Mouse (Mus musculus) hindbrain, postnatal 0 days (tissue): Measurements from ENCODE around the gene Tpbpa. TPM values are rescaled to one million over a fixed set of nuclear protein-coding genes. Genes with fewer than 3 reads are reported as not detected.
"Not testable (repeated sequence)": the region's sequence is repeated elsewhere in the genome, so short reads cannot be mapped to it uniquely, and the experiment has no call there.

ENCODE experiments used
- ATAC-seq: fragments of 200-750 bp; cut with Nextera tagmentation; 2 replicates; pipeline ENCODE4 v1.8.0; 2017; ENCODE audit warnings: mild to moderate bottlenecking, moderate TSS enrichment, moderate library complexity
- DNase-seq: peaks from one replicate; pipeline ENCODE4 v3.0.0-alpha.2; 2015; ENCODE audit warnings: low spot score
- H3K27ac ChIP-seq: fragments of 300-500 bp; sonication (generic); 2 replicates; pipeline ENCODE4 v1.5.1; 2014; ENCODE audit warnings: mild to moderate bottlenecking
- H3K27me3 ChIP-seq: fragments of 300-500 bp; sonication (generic); 2 replicates; pipeline ENCODE4 v1.6.1; 2014; ENCODE audit warnings: low read length, mixed read lengths; ENCODE audit not compliant: insufficient read depth
- H3K36me3 ChIP-seq: fragments of 300-500 bp; sonication (generic); 2 replicates; pipeline ENCODE4 v1.6.1; 2014; ENCODE audit warnings: low read length, mixed read lengths; ENCODE audit not compliant: insufficient read depth
- H3K4me1 ChIP-seq: fragments of 300-500 bp; sonication (generic); 2 replicates; pipeline ENCODE4 v1.6.1; 2014; ENCODE audit warnings: antibody characterized with exemption, low read length, mixed read lengths; ENCODE audit not compliant: insufficient read depth
- H3K4me2 ChIP-seq: fragments of 300-500 bp; sonication (generic); 2 replicates; pipeline ENCODE4 v1.6.1; 2014; ENCODE audit warnings: low read depth, mild to moderate bottlenecking, low read length, moderate library complexity, mixed read lengths
- H3K4me3 ChIP-seq: fragments of 300-500 bp; sonication (generic); 2 replicates; pipeline ENCODE4 v1.5.1; 2014; ENCODE audit warnings: low read length
- H3K9ac ChIP-seq: fragments of 300-500 bp; sonication (generic); replicated peaks from 2 replicates; pipeline ENCODE4 v1.6.1; 2014; ENCODE audit warnings: mild to moderate bottlenecking, low read length, moderate library complexity, mixed read lengths
- H3K9me3 ChIP-seq: fragments of 300-500 bp; sonication (generic); 2 replicates; pipeline ENCODE4 v1.6.1; 2016; ENCODE audit warnings: low read length, mixed read lengths
- CTCF ChIP-seq: IDR thresholded peaks from 2 replicates; pipeline ENCODE4 v1.5.1; 2016; ENCODE audit warnings: antibody characterized with exemption, control low read depth, low read depth
- WGBS: fragments of 180-500 bp; shearing (Covaris S2); extraction: QIAGEN DNeasy Blood & Tissue Kit; methylation state at CpG from one replicate; pipeline ENCODE4 v1.1.7; 2014; 5-methylcytosine and 5-hydroxymethylcytosine counted together
- polyA plus RNA-seq: library from polyadenylated mRNA; unstranded; fragments of >200 nt; fragmentation: Nextera tagmentation; extraction: Ambion mirVana; gene quantifications from 2 replicates; pipeline ENCODE4 v1.2.1, GENCODE M21; 2015
- total RNA-seq: library from RNA; depleted of rRNA; stranded (reverse); fragments of >200 nt; gene quantifications from 2 replicates; pipeline ENCODE4 v1.2.3, GENCODE M21; 2014; rRNA removed

Tpbpa gene
- total and polyA plus RNA-seq, 2 experiments from 2014 or later, result not detected

GRCm38 (mm10) chr13:60897328-60897727 is 44.5 kb downstream of the Tpbpa start, which contains the start of gene Ctla2b:
Gene Ctla2b (minus strand): TSS chr13:60897447.
- no peaks in the 10 kb centered on the region for H3K27me3 ChIP-seq
- no peak within 1 kb of the TSS for H3K4me2 ChIP-seq
- ATAC-seq, result no peak
- H3K36me3 ChIP-seq, result no peaks in the 10 kb centered on the region
- no peak within 1 kb of the TSS for H3K4me3 ChIP-seq
- no peaks in the 10 kb centered on the region for H3K9me3 ChIP-seq
- no peak within 1 kb of the TSS for H3K9ac ChIP-seq
- WGBS, result 86% methylated on average over 3 of the region's 3 CpGs
- DNase-seq, result no peak
- TF ChIP-seq CTCF, result no peak
- no peak within 1 kb of the TSS for H3K27ac ChIP-seq
- no peaks in the 10 kb centered on the region for H3K4me1 ChIP-seq

GRCm38 (mm10) chr13:60896794-60897193 is 45.0 kb downstream of the Tpbpa start, which contains the start of gene Gm49392:
Gene Gm49392 (minus strand): TSS chr13:60896894.
- 90% methylated on average over 8 of the region's 8 CpGs for WGBS
- H3K4me3 ChIP-seq, H3K36me3 ChIP-seq, H3K4me2 ChIP-seq, H3K27me3 ChIP-seq, H3K4me1 ChIP-seq, ATAC-seq, DNase-seq, H3K9ac ChIP-seq, H3K9me3 ChIP-seq, H3K27ac ChIP-seq: not testable (repeated sequence)

- Histone ChIP-seq H3K4me3 (no peak overlapping the region), H3K36me3 (no peaks in the 10 kb centered on the region), H3K27ac (no peak overlapping the region), H3K4me2 (no peak overlapping the region), H3K4me1 (no peaks in the 10 kb centered on the region), H3K9me3 (no peaks in the 10 kb centered on the region), H3K9ac (no peak overlapping the region), H3K27me3 (no peaks in the 10 kb centered on the region)
- DNase-seq (no peak), ATAC-seq (no peak)
- no peak for TF ChIP-seq CTCF
Observed at GRCm38 (mm10) chr13:60895406-60896160, 46.2 kb downstream of the Tpbpa start.

DNA sequence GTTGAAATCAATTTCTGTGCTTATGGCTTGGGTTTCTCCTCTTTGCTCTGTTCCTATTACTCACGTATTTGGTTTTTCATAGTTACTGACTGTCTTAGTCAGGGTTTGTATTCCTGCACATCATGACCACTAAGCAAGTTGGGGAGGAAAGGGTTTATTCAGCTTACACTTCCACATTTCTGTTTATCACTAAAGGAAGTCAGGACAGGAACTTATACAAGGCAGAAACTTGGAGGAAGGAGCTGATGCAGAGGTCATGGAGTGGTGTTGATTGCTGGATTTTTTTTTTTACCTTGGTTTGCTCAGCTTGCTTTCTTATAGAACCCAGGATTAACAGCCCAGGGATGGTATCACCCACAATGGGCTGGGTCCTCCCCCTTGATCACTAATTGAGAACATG is 49.5 kb downstream of the Tpbpa start:
- 94% methylated on average over 1 of the region's 1 CpGs for WGBS
- Histone ChIP-seq H3K27ac (no peak overlapping the region), H3K27me3 (no peaks in the 10 kb centered on the region), H3K4me1 (no peaks in the 10 kb centered on the region), H3K9me3 (no peaks in the 10 kb centered on the region; the same call in 1 of the 2 replicates), H3K4me3 (no peak overlapping the region), H3K36me3 (no peaks in the 10 kb centered on the region), H3K9ac (no peak overlapping the region), H3K4me2 (no peak overlapping the region)
- DNase-seq, result no peak
- ATAC-seq, result no peak
- TF ChIP-seq CTCF, result no peak

Other genes with a start within 250 kb of the Tpbpa start
- not detected in 2 replicates for gene BC051665, start 155.6 kb downstream of the Tpbpa start, total RNA-seq
- gene BC051665, start 155.6 kb downstream of the Tpbpa start, polyA plus RNA-seq, result not detected in 2 replicates
- not detected in 2 replicates for gene Ctsll3, start 139.1 kb downstream of the Tpbpa start, total RNA-seq
- gene Ctsll3, start 139.1 kb downstream of the Tpbpa start, polyA plus RNA-seq, result not detected in 2 replicates
- 0.68 TPM in 1 of 2 replicates, not detected in the other for gene 4930486L24Rik, start 77.5 kb downstream of the Tpbpa start, total RNA-seq
- 0.14 TPM in 1 of 2 replicates, not detected in the other for gene 4930486L24Rik, start 77.5 kb downstream of the Tpbpa start, polyA plus RNA-seq
- gene Gm49392, start 45.1 kb downstream of the Tpbpa start, total RNA-seq, result not detected in 2 replicates
- 0.33 TPM in 1 of 2 replicates, not detected in the other for gene Gm49392, start 45.1 kb downstream of the Tpbpa start, polyA plus RNA-seq
- gene Ctla2b, start 44.5 kb downstream of the Tpbpa start, total RNA-seq, result 0.84 and 4.3 TPM in 2 replicates
- gene Ctla2b, start 44.5 kb downstream of the Tpbpa start, polyA plus RNA-seq, result 0.86 and 1.3 TPM in 2 replicates
- not detected in 2 replicates for gene Tpbpb, start 37.1 kb downstream of the Tpbpa start, total RNA-seq
- not detected in 2 replicates for gene Tpbpb, start 37.1 kb downstream of the Tpbpa start, polyA plus RNA-seq
- not detected in 2 replicates for gene Gm49393, start 6.4 kb downstream of the Tpbpa start, total RNA-seq
- gene Gm49393, start 6.4 kb downstream of the Tpbpa start, polyA plus RNA-seq, result not detected in 2 replicates
- gene Gm49391, start 5.4 kb downstream of the Tpbpa start, total RNA-seq, result 4.1 TPM in 1 of 2 replicates, not detected in the other
- gene Gm49391, start 5.4 kb downstream of the Tpbpa start, polyA plus RNA-seq, result 0.88 TPM in 2 replicates
- 4.3 and 15.3 TPM in 2 replicates for gene Ctla2a, start 5.4 kb downstream of the Tpbpa start, total RNA-seq
- gene Ctla2a, start 5.4 kb downstream of the Tpbpa start, polyA plus RNA-seq, result 38.0 and 40.2 TPM in 2 replicates
- not detected in 2 replicates for gene Ctsj, start 64.0 kb upstream of the Tpbpa start, total RNA-seq
- gene Ctsj, start 64.0 kb upstream of the Tpbpa start, polyA plus RNA-seq, result not detected in 2 replicates
- not detected in 2 replicates for gene Ctsq, start 98.6 kb upstream of the Tpbpa start, total RNA-seq
- not detected in 2 replicates for gene Ctsq, start 98.6 kb upstream of the Tpbpa start, polyA plus RNA-seq
- gene Ctsr, start 222.3 kb upstream of the Tpbpa start, total RNA-seq, result not detected in 2 replicates
- gene Ctsr, start 222.3 kb upstream of the Tpbpa start, polyA plus RNA-seq, result not detected in 2 replicates